Mouse (Mus musculus): ENCODE results near the gene Pik3c2b.

DNA sequence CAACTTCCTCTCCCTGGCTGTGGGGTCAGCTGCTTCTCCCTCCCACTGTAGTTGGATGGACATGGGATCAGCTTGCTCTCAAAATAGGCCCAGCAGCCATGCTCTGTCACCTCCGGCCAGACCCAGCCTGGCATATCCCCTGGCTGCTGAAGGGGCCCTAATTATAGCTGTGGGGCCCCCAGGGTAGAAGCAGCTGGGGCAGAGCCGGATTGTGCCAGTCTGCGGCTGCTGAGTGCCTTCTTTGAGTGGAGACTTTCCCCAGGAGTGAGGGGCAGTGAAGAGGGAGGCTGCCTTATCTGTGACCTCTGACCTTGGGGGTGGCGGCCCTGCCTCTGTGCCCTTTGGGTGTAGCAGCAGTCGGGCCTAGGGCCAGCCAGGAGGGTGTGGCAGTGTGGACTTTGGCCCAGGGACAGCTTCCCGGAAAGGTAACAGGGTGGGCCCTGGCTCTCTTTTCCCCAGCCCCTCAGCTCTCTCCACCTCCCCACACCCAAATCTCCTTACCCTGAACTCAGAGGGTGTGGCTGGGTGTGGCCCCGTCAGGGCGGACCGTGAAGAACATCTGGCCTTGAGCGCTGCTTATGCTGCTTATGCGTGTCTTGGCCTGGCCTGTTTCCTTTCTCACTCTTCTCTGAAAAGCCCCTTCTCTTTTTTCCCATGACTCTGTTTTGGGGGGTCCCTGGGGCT, 38.6 kb downstream of the Pik3c2b start:
- TF ChIP-seq ZC3H11A (IDR thresholded peaks at IDR 0.05; ENCODE audit: borderline replicate concordance, low read depth, low read length) (no peak), MAFK (IDR thresholded peaks at IDR 0.05; ENCODE audit: insufficient read depth, low read depth, low read length) (no peak)
